Mouse (Mus musculus) testis, adult 2 months (tissue): ENCODE data around the gene Gm10644. TPM values are rescaled to one million over a fixed set of nuclear protein-coding genes. Genes with fewer than 3 reads are reported as not detected.
A peak's percentile ranks its signal among the peaks of the same experiment; 100 is the strongest.

Experiments
- H3K27ac ChIP-seq: fragments of 200-500 bp; 2 replicates; pipeline ENCODE4 v1.5.1; 2012; ENCODE audit warnings: low read depth, low read length; ENCODE audit not compliant: control insufficient read depth, insufficient read depth
- H3K27me3 ChIP-seq: fragments of 200-500 bp; 2 replicates; pipeline ENCODE4 v1.6.1; 2012; ENCODE audit warnings: mild to moderate bottlenecking, low read length, moderate library complexity; ENCODE audit not compliant: control insufficient read depth, insufficient read depth
- H3K36me3 ChIP-seq: fragments of 200-500 bp; 2 replicates; pipeline ENCODE4 v1.6.1; 2012; ENCODE audit warnings: mild to moderate bottlenecking, low read length; ENCODE audit not compliant: control insufficient read depth, insufficient read depth
- H3K4me1 ChIP-seq: fragments of 200-500 bp; 2 replicates; pipeline ENCODE4 v1.6.1; 2012; ENCODE audit warnings: low read length; ENCODE audit not compliant: control insufficient read depth, insufficient read depth
- H3K4me3 ChIP-seq: fragments of 200-500 bp; 2 replicates; pipeline ENCODE4 v1.5.1; 2012; ENCODE audit warnings: low read depth, mild to moderate bottlenecking, low read length, moderate library complexity, mixed read lengths; ENCODE audit not compliant: control insufficient read depth
- CTCF ChIP-seq: fragments of 200-500 bp; IDR thresholded peaks from 2 replicates; pipeline ENCODE4 v1.5.1; 2012; ENCODE audit warnings: low read depth, mild to moderate bottlenecking, inconsistent platforms, low read length, moderate library complexity; ENCODE audit not compliant: control insufficient read depth, insufficient read depth, insufficient replicate concordance
- POLR2A ChIP-seq: fragments of 200-500 bp; IDR thresholded peaks from 2 replicates; pipeline ENCODE4 v1.6.1; 2012; ENCODE audit warnings: low read depth, mild to moderate bottlenecking, inconsistent platforms, low read length, moderate library complexity; ENCODE audit not compliant: control insufficient read depth
- polyA plus RNA-seq: library from polyadenylated mRNA; depleted of rRNA; stranded (reverse); fragments of >200 nt; gene quantifications from 2 replicates; pipeline ENCODE4 v1.2.3, GENCODE M21; 2012

Gene Gm10644
- polyA plus RNA-seq, 1 experiment = 14.9 TPM

DNA sequence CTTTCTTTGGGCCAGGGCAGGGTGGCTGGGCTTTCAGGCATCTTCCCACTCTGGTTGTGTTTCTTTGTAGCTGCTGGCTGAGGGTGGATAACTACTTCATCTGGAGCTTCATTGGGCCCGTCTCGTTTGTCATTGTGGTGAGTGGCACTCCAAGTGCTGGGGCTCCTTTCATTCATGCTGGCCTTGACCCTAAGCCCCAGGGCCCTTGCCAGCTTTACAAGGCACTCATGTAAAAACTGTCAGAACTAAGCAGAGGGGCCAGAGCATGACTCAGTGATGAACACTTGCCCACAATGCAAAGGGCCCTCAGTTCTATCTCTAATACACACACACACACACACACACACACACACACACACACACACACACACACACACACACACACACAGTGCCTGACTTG, 20.0 kb downstream of the Gm10644 start:
- TF ChIP-seq POLR2A (no peak), CTCF (no peak)
- Histone ChIP-seq H3K36me3 (no peaks in the 10 kb centered on the region; the same call in 1 of the 2 replicates), H3K4me3 (no peak overlapping the region), H3K4me1 (no peaks in the 10 kb centered on the region), H3K27me3 (no peaks in the 10 kb centered on the region), H3K27ac (no peak overlapping the region)

- Histone ChIP-seq H3K36me3 (no peaks in the 10 kb centered on the region; the same call in 1 of the 2 replicates), H3K4me1 (no peaks in the 10 kb centered on the region), H3K27ac (no peak overlapping the region), H3K4me3 (no peak overlapping the region), H3K27me3 (no peaks in the 10 kb centered on the region)
- no peak for TF ChIP-seq CTCF
- no peak for TF ChIP-seq POLR2A
Measured at GRCm38 (mm10) chr8:83934222-83934621, 20.8 kb downstream of the Gm10644 start.

- Histone ChIP-seq H3K4me1 (no peaks in the 10 kb centered on the region; the same call in 1 of the 2 replicates), H3K27me3 (no peaks in the 10 kb centered on the region), H3K27ac (no peak overlapping the region; the same call in 1 of the 2 replicates), H3K36me3 (no peaks in the 10 kb centered on the region; the same call in 1 of the 2 replicates), H3K4me3 (no peak overlapping the region)
- TF ChIP-seq CTCF (no peak), POLR2A (no peak)
Measured at GRCm38 (mm10) chr8:83926266-83926665, 28.7 kb downstream of the Gm10644 start.

GRCm38 (mm10) chr8:83924585-83924984, 30.4 kb downstream of the Gm10644 start:
- Histone ChIP-seq H3K36me3 (no peaks in the 10 kb centered on the region), H3K4me3 (no peak overlapping the region), H3K27ac (no peak overlapping the region; the same call in 1 of the 2 replicates), H3K4me1 (no peaks in the 10 kb centered on the region; the same call in 1 of the 2 replicates), H3K27me3 (no peaks in the 10 kb centered on the region)
- TF ChIP-seq CTCF (no peak), POLR2A (no peak)

GRCm38 (mm10) chr8:83922727-83923126, 32.3 kb downstream of the Gm10644 start:
- TF ChIP-seq CTCF (no peak), POLR2A (no peak)
- H3K27me3 ChIP-seq = no peaks in the 10 kb centered on the region
- no peak overlapping the region for H3K4me3 ChIP-seq
- peaks cover 6% of the 10 kb centered on the region for H3K4me1 ChIP-seq
- no peaks in the 10 kb centered on the region for H3K36me3 ChIP-seq
- H3K27ac ChIP-seq = no peak overlapping the region

DNA sequence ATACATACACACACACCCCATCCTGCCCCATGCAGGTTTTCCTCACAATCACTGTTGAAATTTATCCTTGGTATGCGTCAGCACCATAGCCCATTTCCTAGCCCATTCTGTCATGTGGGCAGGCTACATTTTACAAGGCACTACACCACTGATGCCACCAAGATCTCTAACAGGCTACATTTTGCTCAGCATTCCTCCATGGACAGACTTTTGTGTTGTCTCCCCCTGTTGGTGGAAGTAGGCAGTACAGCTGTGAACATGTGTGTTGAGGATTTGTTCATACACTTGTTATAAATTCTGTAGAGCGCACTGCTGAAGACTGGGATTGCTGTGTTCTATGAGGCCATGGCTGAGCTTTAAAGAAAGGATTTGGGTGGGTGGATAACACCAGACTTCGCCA, 33.4 kb downstream of the Gm10644 start:
- Histone ChIP-seq H3K27ac (no peak overlapping the region), H3K36me3 (no peaks in the 10 kb centered on the region), H3K4me3 (no peak overlapping the region), H3K27me3 (no peaks in the 10 kb centered on the region), H3K4me1 (peaks cover 6% of the 10 kb centered on the region)
- TF ChIP-seq POLR2A (no peak), CTCF (peak; percentile 26; the same call in 1 of the 2 replicates)

- H3K27me3 ChIP-seq = no peaks in the 10 kb centered on the region
- H3K36me3 ChIP-seq = no peaks in the 10 kb centered on the region
- peak overlapping the region; percentile 39 for H3K27ac ChIP-seq
- peaks cover 6% of the 10 kb centered on the region for H3K4me1 ChIP-seq
- TF ChIP-seq CTCF (no peak), POLR2A (no peak)
- H3K4me3 ChIP-seq = no peak overlapping the region
Measured at GRCm38 (mm10) chr8:83917566-83917965, 37.4 kb downstream of the Gm10644 start.

GRCm38 (mm10) chr8:83916015-83916414, 39.0 kb downstream of the Gm10644 start:
- no peaks in the 10 kb centered on the region for H3K36me3 ChIP-seq
- no peaks in the 10 kb centered on the region for H3K27me3 ChIP-seq
- no peak for TF ChIP-seq CTCF
- TF ChIP-seq POLR2A = no peak
- peaks cover 11% of the 10 kb centered on the region for H3K4me1 ChIP-seq
- no peak overlapping the region for H3K4me3 ChIP-seq
- H3K27ac ChIP-seq = 0 out of 2 replicates have a peak overlapping the region, but pooled peaks have one; percentile 7
